Comparison of ENCODE assay signal across 26 mouse cellular contexts in the genomic region with DNA sequence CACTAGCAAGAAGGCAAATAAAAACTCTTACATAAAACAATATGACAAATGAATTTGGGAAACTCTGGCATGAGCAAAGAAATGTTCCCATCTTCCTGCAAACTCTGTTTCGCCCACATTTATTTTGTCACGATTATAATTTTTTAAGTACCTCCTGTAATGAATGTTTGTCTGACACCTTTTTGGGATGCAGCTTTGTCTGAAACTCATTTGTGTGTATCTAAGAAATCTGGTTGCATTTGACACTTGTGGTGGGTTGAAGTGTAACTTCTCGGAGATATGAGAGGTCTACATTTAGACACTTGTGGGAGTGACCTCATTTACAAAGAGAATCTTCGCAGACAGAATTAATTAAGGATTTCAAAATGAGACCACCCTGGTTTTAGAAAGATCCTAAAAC.
A peak's percentile ranks its signal among the peaks of the same experiment; 100 is the strongest.
DNase-seq lines count a peak whose midpoint lies in the region; ATAC-seq and TF ChIP-seq lines count a peak whose summit lies in the region.
"Had no signal": no experiment of that assay in that cellular context is flagged by ENCODE, and none has a peak within 500 bp of the region (broad histone marks: within the 10 kb centered on the region; RNA-seq: fewer than 3 reads in every experiment).

No protein-coding gene starts in this region.

- no peak for DNase-seq in frontal cortex, postnatal 25 days (ENCODE audit: low spot score in 2 of 2)
- DNase-seq in left cerebral cortex, adult 11 months (ENCODE audit: low spot score): peak; percentile 7
- DNase-seq in left cerebral cortex, adult 2 months (ENCODE audit: extremely low spot score in 1 of 2, low spot score in 2 of 2): no peak
- DNase-seq in right cerebral cortex, adult 18-20 months: peak; percentile 9
- no peak for DNase-seq in right cerebral cortex, postnatal 4 days
- no peak for DNase-seq in embryonic facial prominence, embryonic 10.5 days (ENCODE audit: low spot score)
- DNase-seq: adrenal gland, adult 8-10 months; adrenal gland, postnatal 14 days; adrenal gland, postnatal 36 days; B cell, adult 2 months; cerebellum, adult 11 months; cerebellum, adult 18-20 months; cerebellum, adult 8-10 months; cerebellum, adult 9-11 months; cerebellum, postnatal 14 days; cerebellum, postnatal 36 days; embryo, embryonic 11 days had no signal

- no peak for TF ChIP-seq CTCF in left cerebral cortex, adult 2 months (IDR thresholded peaks at IDR 0.05)

- H3K9me3 ChIP-seq in embryonic facial prominence, embryonic 10.5 days: no peaks in the 10 kb centered on the region
- H3K9me3 ChIP-seq: embryonic facial prominence, embryonic 12.5 days; forebrain, embryonic 13.5 days; forebrain, embryonic 15.5 days had no signal

- H3K27ac ChIP-seq in left cerebral cortex, adult 2 months: no peak overlapping the region
- H3K27ac ChIP-seq in embryonic facial prominence, embryonic 10.5 days (replicated peaks): no peak overlapping the region
- H3K27ac ChIP-seq: embryonic facial prominence, embryonic 12.5 days; forebrain, embryonic 13.5 days; forebrain, embryonic 15.5 days had no signal

- no peak overlapping the region for H3K4me3 ChIP-seq in left cerebral cortex, adult 2 months
- no peak overlapping the region for H3K4me3 ChIP-seq in embryonic facial prominence, embryonic 10.5 days
- H3K4me3 ChIP-seq: embryonic facial prominence, embryonic 12.5 days; forebrain, embryonic 13.5 days; forebrain, embryonic 15.5 days had no signal

- H3K27me3 ChIP-seq in embryonic facial prominence, embryonic 10.5 days (replicated peaks; ENCODE audit: low read depth, poor library complexity, severe bottlenecking): no peaks in the 10 kb centered on the region
- H3K27me3 ChIP-seq: CH12.LX; embryonic facial prominence, embryonic 12.5 days; forebrain, embryonic 13.5 days; forebrain, embryonic 15.5 days had no signal

- H3K36me3 ChIP-seq in embryonic facial prominence, embryonic 10.5 days (replicated peaks): no peaks in the 10 kb centered on the region
- H3K36me3 ChIP-seq: embryonic facial prominence, embryonic 12.5 days; forebrain, embryonic 15.5 days; G1E had no signal

- H3K4me1 ChIP-seq in embryonic facial prominence, embryonic 10.5 days: no peaks in the 10 kb centered on the region
- H3K4me1 ChIP-seq: embryonic facial prominence, embryonic 12.5 days; forebrain, embryonic 13.5 days; forebrain, embryonic 15.5 days had no signal

- 92% methylated on average over 4 of the region's 4 CpGs for WGBS in embryonic facial prominence, embryonic 10.5 days

- ATAC-seq in frontal cortex, adult (ENCODE audit: low TSS enrichment): peak; percentile 73
- ATAC-seq: activated CD4-positive, CD25-positive, alpha-beta regulatory T cell, adult 4 months; CD4-positive, CD25-positive, alpha-beta regulatory T cell, adult 4 months; forebrain, embryonic 13.5 days; forebrain, embryonic 15.5 days; Patski had no signal

- intact Hi-C loops in left cerebral cortex, adult 2 months (cut with DNase I): loop anchor here (5.0 kb wide), 1 partner anchor 70 kb away; no protein-coding TSS in a partner anchor

Comparison
In these comparisons a context has a peak if more than half of its experiments do, and no peak if none do; other contexts are left out.
1. DNase-seq: peak in left cerebral cortex, adult 11 months (single experiment) and right cerebral cortex, adult 18-20 months (single experiment); none in frontal cortex, postnatal 25 days (0 of 2), left cerebral cortex, adult 2 months (0 of 2), right cerebral cortex, postnatal 4 days (single experiment) and embryonic facial prominence, embryonic 10.5 days (single experiment).